Mouse (Mus musculus) CH12.LX (cell line): ENCODE results near the gene Sipa1.

Source experiments
- CTCF ChIP-seq, 2 experiments: IDR thresholded peaks in 1 of 2; conservative IDR thresholded peaks in 1 of 2; 2 replicates each; pipeline ENCODE4 v1.5.1; 2011 to 2012; ENCODE audit warnings: low read depth in 2 of 2, low read length in 2 of 2, improper control_type of control experiment in 1 of 2, inconsistent platforms in 1 of 2, mild to moderate bottlenecking in 1 of 2, moderate library complexity in 1 of 2
- EP300 ChIP-seq: IDR thresholded peaks from 2 replicates; pipeline ENCODE4 v1.6.1; 2011; ENCODE audit warnings: low read length, improper control_type of control experiment
- IRF4 ChIP-seq: IDR thresholded peaks from 2 replicates; pipeline ENCODE4 v1.6.1; 2014; ENCODE audit warnings: low read depth, mild to moderate bottlenecking, inconsistent platforms, low read length, improper control_type of control experiment
- JUND ChIP-seq: conservative IDR thresholded peaks from 2 replicates; pipeline ENCODE4 v1.6.1; 2011; ENCODE audit warnings: low read depth, low read length, improper control_type of control experiment
- MAX ChIP-seq: IDR thresholded peaks from 2 replicates; pipeline ENCODE4 v1.6.1; 2011; ENCODE audit warnings: low read length, improper control_type of control experiment
- MEF2A ChIP-seq: IDR thresholded peaks from 2 replicates; pipeline ENCODE4 v1.6.1; 2014; ENCODE audit warnings: low read depth, mild to moderate bottlenecking, inconsistent platforms, low read length, improper control_type of control experiment, borderline replicate concordance
- PAX5 ChIP-seq: IDR thresholded peaks from 2 replicates; pipeline ENCODE4 v1.6.1; 2012; ENCODE audit warnings: low read length, inconsistent platforms, mixed read lengths
- POLR2A ChIP-seq: IDR thresholded peaks from 2 replicates; pipeline ENCODE4 v1.6.1; 2011; ENCODE audit warnings: low read depth, mild to moderate bottlenecking, improper control_type of control experiment, low read length
- POLR2AphosphoS2 ChIP-seq: IDR thresholded peaks from 2 replicates; pipeline ENCODE4 v1.6.1; 2011; ENCODE audit warnings: low read depth, low read length, improper control_type of control experiment
- SIN3A ChIP-seq: IDR thresholded peaks from 2 replicates; pipeline ENCODE4 v1.6.1; 2012; ENCODE audit warnings: low read length, improper control_type of control experiment, inconsistent platforms
- UBTF ChIP-seq: IDR thresholded peaks from 2 replicates; pipeline ENCODE4 v1.6.1; 2012; ENCODE audit warnings: low read depth, mild to moderate bottlenecking, inconsistent platforms, low read length, improper control_type of control experiment, moderate library complexity
- USF2 ChIP-seq: conservative IDR thresholded peaks from 2 replicates; pipeline ENCODE4 v1.6.1; 2011; ENCODE audit warnings: low read depth, low read length, improper control_type of control experiment

- no peak for TF ChIP-seq CTCF (conservative IDR thresholded peaks at IDR 0.05 in 1 of 2, IDR thresholded peaks at IDR 0.05 in 1 of 2; ENCODE audit: low read depth in 2 of 2, low read length in 2 of 2)
- no peak for TF ChIP-seq POLR2AphosphoS2
- no peak for TF ChIP-seq PAX5
- no peak for TF ChIP-seq EP300
- TF ChIP-seq POLR2A: no peak
- TF ChIP-seq SIN3A: no peak
- TF ChIP-seq USF2: no peak
- no peak for TF ChIP-seq MEF2A
- TF ChIP-seq UBTF: no peak
- no peak for TF ChIP-seq MAX
- no peak for TF ChIP-seq IRF4
- no peak for TF ChIP-seq JUND
Observed at GRCm38 (mm10) chr19:5685431-5685830, 21.9 kb upstream of the Sipa1 start.
